Mouse (Mus musculus): Measurements from ENCODE around the gene Kit.

GRCm38 (mm10) chr5:75574852-75575566, at the start of gene Kit:
- TF ChIP-seq POLR2A (IDR thresholded peaks at IDR 0.05; ENCODE audit: low read depth, low read length) (no peak; the same call in 1 of the 2 replicates), CTCF (IDR thresholded peaks at IDR 0.05; ENCODE audit: extremely low read depth, insufficient read length, insufficient replicate concordance, low read depth, low read length) (no peak)
